Mouse (Mus musculus): ENCODE data around the gene Rragd. TPM values are rescaled to one million over a fixed set of nuclear protein-coding genes. Genes with fewer than 3 reads are reported as not detected.
"Not testable (repeated sequence)": the region's sequence is repeated elsewhere in the genome, so short reads cannot be mapped to it uniquely, and the experiment has no call there.

Rragd gene
- polyA plus RNA-seq, 1 experiment from 2014 or later: 41.9 TPM

DNA sequence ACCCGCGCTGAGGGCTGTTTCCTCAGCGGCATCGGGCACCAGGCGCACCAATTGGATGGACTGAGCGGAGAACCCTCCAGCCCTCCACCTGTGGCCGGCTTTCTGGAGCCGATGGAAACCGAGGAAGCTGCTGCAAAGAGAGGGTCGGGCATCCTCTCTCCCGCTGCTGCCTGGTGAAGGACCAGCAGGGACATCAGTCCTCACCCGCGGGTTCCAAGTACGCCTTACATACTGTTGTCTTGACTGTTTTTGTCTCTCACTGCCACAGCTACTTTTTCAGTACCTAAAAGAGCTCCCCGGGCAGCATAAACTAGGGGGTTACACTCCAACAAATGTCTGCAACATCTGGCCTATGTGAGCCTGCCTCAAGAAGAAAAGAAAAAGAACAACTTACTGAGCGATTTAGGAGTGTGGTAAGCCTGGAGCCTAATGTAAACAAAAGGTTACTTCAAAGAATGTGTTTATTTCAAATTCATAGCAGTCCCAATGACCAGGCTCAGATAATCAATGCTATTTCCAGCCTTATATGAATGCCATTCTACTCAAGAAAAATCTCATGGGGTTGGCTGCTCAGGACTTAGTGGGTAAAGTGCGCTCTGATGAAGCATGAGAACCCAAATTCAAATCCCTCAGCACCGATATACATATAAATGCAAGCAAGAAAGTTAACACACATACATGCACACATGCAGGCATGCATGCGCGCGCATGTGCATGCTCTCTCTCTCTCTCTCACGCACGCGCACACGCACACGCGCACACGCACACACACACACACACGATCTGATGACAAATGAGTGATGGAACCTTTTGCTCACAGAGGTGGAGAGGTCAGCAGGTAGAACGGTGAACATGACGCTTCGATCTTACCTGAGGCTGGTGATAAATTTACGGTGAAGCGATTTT, 31.5 kb upstream of the Rragd start:
- H3K4me2 ChIP-seq (ENCODE audit: low read depth, low read length): peak overlapping the region; percentile 92
- H3K9me3 ChIP-seq (replicated peaks; ENCODE audit: control insufficient read depth, low read length): 0 out of 2 replicates have a peak, but pooled peaks cover 4% of the 10 kb centered on the region
- peak overlapping the region; percentile 83 for H3K9ac ChIP-seq (ENCODE audit: low read length)
- H3K36me3 ChIP-seq (ENCODE audit: control insufficient read depth, insufficient read depth): no peaks in the 10 kb centered on the region
- H3K4me3 ChIP-seq (ENCODE audit: low read length): peak overlapping the region; percentile 86
- H3K27me3 ChIP-seq (ENCODE audit: control insufficient read depth, insufficient read depth, low read length): no peaks in the 10 kb centered on the region
- peaks cover 21% of the 10 kb centered on the region for H3K4me1 ChIP-seq (ENCODE audit: control insufficient read depth, insufficient read depth, low read length)
- 4% methylated on average over 34 of the region's 34 CpGs for WGBS
- peak; percentile 29 for ATAC-seq (replicated peaks; ENCODE audit: extremely low read depth, insufficient read depth, low FRiP score)
- H3K27ac ChIP-seq (ENCODE audit: low read length): no peak overlapping the region

DNA sequence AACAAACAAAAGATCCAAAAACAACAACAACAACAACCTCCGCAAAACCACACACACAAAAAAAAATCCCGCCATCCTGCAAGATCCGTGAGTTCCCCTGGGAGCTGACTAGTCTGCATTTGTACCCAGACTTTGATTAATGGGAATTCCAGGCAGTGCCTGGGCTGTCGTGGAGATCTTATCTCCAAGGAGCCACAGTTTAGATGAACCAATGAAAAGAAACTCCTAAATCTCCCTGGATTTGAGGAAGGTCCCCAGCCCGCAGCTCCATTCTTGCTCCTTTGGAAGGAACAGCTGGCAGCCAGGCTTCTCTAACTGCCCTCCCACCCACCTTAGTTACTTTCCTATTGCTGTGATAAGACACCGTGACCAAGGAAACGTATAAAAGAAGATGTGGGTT, 30.2 kb upstream of the Rragd start:
- Histone ChIP-seq H3K4me3 (ENCODE audit: low read length) (no peak overlapping the region), H3K9ac (ENCODE audit: low read length) (no peak overlapping the region), H3K9me3 (replicated peaks; ENCODE audit: control insufficient read depth, low read length) (0 out of 2 replicates have a peak, but pooled peaks cover 4% of the 10 kb centered on the region), H3K27me3 (ENCODE audit: control insufficient read depth, insufficient read depth, low read length) (no peaks in the 10 kb centered on the region), H3K4me1 (ENCODE audit: control insufficient read depth, insufficient read depth, low read length) (peaks cover 17% of the 10 kb centered on the region), H3K27ac (ENCODE audit: low read length) (no peak overlapping the region), H3K4me2 (ENCODE audit: low read depth, low read length) (peak overlapping the region; percentile 92; the same call in 1 of the 2 replicates), H3K36me3 (ENCODE audit: control insufficient read depth, insufficient read depth) (no peaks in the 10 kb centered on the region)
- ATAC-seq (replicated peaks; ENCODE audit: extremely low read depth, insufficient read depth, low FRiP score): no peak
- 17% methylated on average over 7 of the region's 7 CpGs for WGBS

DNA sequence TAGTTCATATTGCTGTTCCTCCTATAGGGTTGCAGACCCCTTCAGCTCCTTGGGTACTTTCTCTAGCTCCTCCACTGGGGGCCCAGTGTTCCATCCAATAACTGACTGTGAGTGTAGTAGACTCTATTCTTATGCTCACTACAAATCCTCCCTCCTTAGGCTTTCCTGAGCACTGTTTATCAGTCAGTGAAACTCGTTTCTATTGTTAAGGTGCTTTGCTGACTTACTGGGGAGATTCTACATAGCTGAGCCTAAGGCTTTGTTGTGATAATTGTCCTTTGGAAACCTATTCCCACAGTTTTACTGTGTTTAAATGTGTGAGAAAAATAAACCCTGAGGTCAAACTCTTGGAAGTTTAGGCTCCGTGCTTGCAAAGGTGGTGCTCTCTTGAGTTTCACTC, 26.4 kb upstream of the Rragd start:
- no peak overlapping the region for H3K9ac ChIP-seq (ENCODE audit: low read length)
- H3K27ac ChIP-seq (ENCODE audit: low read length): no peak overlapping the region
- no peak for ATAC-seq (replicated peaks; ENCODE audit: extremely low read depth, insufficient read depth, low FRiP score)
- 48% methylated on average over 2 of the region's 2 CpGs for WGBS
- H3K9me3 ChIP-seq (replicated peaks; ENCODE audit: control insufficient read depth, low read length): 0 out of 2 replicates have a peak, but pooled peaks cover 4% of the 10 kb centered on the region
- H3K36me3 ChIP-seq (ENCODE audit: control insufficient read depth, insufficient read depth): no peaks in the 10 kb centered on the region
- H3K27me3 ChIP-seq (ENCODE audit: control insufficient read depth, insufficient read depth, low read length): no peaks in the 10 kb centered on the region
- H3K4me3 ChIP-seq (ENCODE audit: low read length): no peak overlapping the region
- peaks cover 6% of the 10 kb centered on the region; the same call in 1 of the 2 replicates for H3K4me1 ChIP-seq (ENCODE audit: control insufficient read depth, insufficient read depth, low read length)
- no peak overlapping the region for H3K4me2 ChIP-seq (ENCODE audit: low read depth, low read length)

GRCm38 (mm10) chr4:32961394-32961793, 21.4 kb upstream of the Rragd start:
- Histone ChIP-seq H3K4me3 (ENCODE audit: low read length) (no peak overlapping the region), H3K4me1 (ENCODE audit: control insufficient read depth, insufficient read depth, low read length) (no peaks in the 10 kb centered on the region), H3K36me3 (ENCODE audit: control insufficient read depth, insufficient read depth) (no peaks in the 10 kb centered on the region), H3K9ac (ENCODE audit: low read length) (no peak overlapping the region), H3K27ac (ENCODE audit: low read length) (no peak overlapping the region), H3K4me2 (ENCODE audit: low read depth, low read length) (no peak overlapping the region), H3K27me3 (ENCODE audit: control insufficient read depth, insufficient read depth, low read length) (no peaks in the 10 kb centered on the region), H3K9me3 (replicated peaks; ENCODE audit: control insufficient read depth, low read length) (0 out of 2 replicates have a peak, but pooled peaks cover 2% of the 10 kb centered on the region)
- 74% methylated on average over 3 of the region's 3 CpGs for WGBS
- ATAC-seq (replicated peaks; ENCODE audit: extremely low read depth, insufficient read depth, low FRiP score): no peak

- H3K27me3 ChIP-seq (ENCODE audit: control insufficient read depth, insufficient read depth, low read length); H3K4me3 ChIP-seq (ENCODE audit: low read length); H3K27ac ChIP-seq (ENCODE audit: low read length); H3K9me3 ChIP-seq (replicated peaks; ENCODE audit: control insufficient read depth, low read length); H3K36me3 ChIP-seq (ENCODE audit: control insufficient read depth, insufficient read depth); H3K4me1 ChIP-seq (ENCODE audit: control insufficient read depth, insufficient read depth, low read length); ATAC-seq (replicated peaks; ENCODE audit: extremely low read depth, insufficient read depth, low FRiP score); H3K4me2 ChIP-seq (ENCODE audit: low read depth, low read length); H3K9ac ChIP-seq (ENCODE audit: low read length): not testable (repeated sequence)
- WGBS: 84% methylated on average over 19 of the region's 19 CpGs
Measured at GRCm38 (mm10) chr4:32964619-32965018, 18.2 kb upstream of the Rragd start.

DNA sequence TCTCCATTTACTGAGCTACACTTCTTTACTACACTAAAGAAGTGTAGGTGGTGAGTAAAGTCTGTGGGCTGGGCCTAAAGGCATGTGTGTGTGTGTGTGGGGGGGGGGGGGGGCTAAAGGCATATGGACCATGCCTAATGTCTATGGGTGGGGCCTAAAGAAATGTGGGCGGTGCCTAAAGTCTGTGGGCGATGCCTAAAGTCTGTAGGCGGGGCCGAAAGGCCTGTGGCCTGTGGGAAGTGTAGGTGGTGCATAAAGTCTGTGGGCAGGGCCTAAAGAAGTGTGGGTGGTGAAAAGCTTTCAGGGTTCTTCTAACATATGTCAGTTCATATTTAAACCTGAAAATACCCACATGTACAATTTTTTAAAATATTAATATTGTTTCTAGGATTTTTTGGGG, 5.5 kb upstream of the Rragd start:
- H3K4me1 ChIP-seq (ENCODE audit: control insufficient read depth, insufficient read depth, low read length): peaks cover 11% of the 10 kb centered on the region
- no peaks in the 10 kb centered on the region for H3K27me3 ChIP-seq (ENCODE audit: control insufficient read depth, insufficient read depth, low read length)
- H3K9me3 ChIP-seq (replicated peaks; ENCODE audit: control insufficient read depth, low read length): peaks cover 20% of the 10 kb centered on the region
- no peak overlapping the region for H3K4me3 ChIP-seq (ENCODE audit: low read length)
- no peak overlapping the region for H3K4me2 ChIP-seq (ENCODE audit: low read depth, low read length)
- WGBS: 86% methylated on average over 4 of the region's 4 CpGs
- H3K9ac ChIP-seq (ENCODE audit: low read length): no peak overlapping the region
- no peaks in the 10 kb centered on the region for H3K36me3 ChIP-seq (ENCODE audit: control insufficient read depth, insufficient read depth)
- no peak overlapping the region for H3K27ac ChIP-seq (ENCODE audit: low read length)
- ATAC-seq (replicated peaks; ENCODE audit: extremely low read depth, insufficient read depth, low FRiP score): no peak

GRCm38 (mm10) chr4:32980061-32980460, 2.8 kb upstream of the Rragd start:
- Histone ChIP-seq H3K36me3 (ENCODE audit: control insufficient read depth, insufficient read depth) (no peaks in the 10 kb centered on the region), H3K27me3 (ENCODE audit: control insufficient read depth, insufficient read depth, low read length) (no peaks in the 10 kb centered on the region), H3K4me3 (ENCODE audit: low read length) (no peak overlapping the region), H3K4me2 (ENCODE audit: low read depth, low read length) (no peak overlapping the region), H3K4me1 (ENCODE audit: control insufficient read depth, insufficient read depth, low read length) (peaks cover 20% of the 10 kb centered on the region), H3K9me3 (replicated peaks; ENCODE audit: control insufficient read depth, low read length) (peaks cover 7% of the 10 kb centered on the region), H3K27ac (ENCODE audit: low read length) (no peak overlapping the region), H3K9ac (ENCODE audit: low read length) (no peak overlapping the region)
- 91% methylated on average over 3 of the region's 3 CpGs for whole genome bisulfite sequencing
- ATAC-seq (replicated peaks; ENCODE audit: extremely low read depth, insufficient read depth, low FRiP score): no peak

- ATAC-seq (replicated peaks; ENCODE audit: extremely low read depth, insufficient read depth, low FRiP score): no peak
- Histone ChIP-seq H3K9me3 (replicated peaks; ENCODE audit: control insufficient read depth, low read length) (peaks cover 6% of the 10 kb centered on the region; the same call in 1 of the 2 replicates), H3K4me2 (ENCODE audit: low read depth, low read length) (peak overlapping the region; percentile 81), H3K4me1 (ENCODE audit: control insufficient read depth, insufficient read depth, low read length) (peaks cover 32% of the 10 kb centered on the region), H3K27ac (ENCODE audit: low read length) (peak overlapping the region; percentile 46), H3K4me3 (ENCODE audit: low read length) (peak overlapping the region; percentile 84), H3K36me3 (ENCODE audit: control insufficient read depth, insufficient read depth) (no peaks in the 10 kb centered on the region), H3K9ac (ENCODE audit: low read length) (peak overlapping the region; percentile 50; the same call in 1 of the 2 replicates), H3K27me3 (ENCODE audit: control insufficient read depth, insufficient read depth, low read length) (no peaks in the 10 kb centered on the region)
- WGBS: 7% methylated on average over 5 of the region's 5 CpGs
Measured at GRCm38 (mm10) chr4:32981617-32982016, 1.2 kb upstream of the Rragd start.

- WGBS: under 1% methylated on average over 15 of the region's 15 CpGs
- Histone ChIP-seq H3K4me1 (ENCODE audit: control insufficient read depth, insufficient read depth, low read length) (peaks cover 36% of the 10 kb centered on the region), H3K27ac (ENCODE audit: low read length) (peak overlapping the region; percentile 89), H3K27me3 (ENCODE audit: control insufficient read depth, insufficient read depth, low read length) (no peaks in the 10 kb centered on the region), H3K36me3 (ENCODE audit: control insufficient read depth, insufficient read depth) (no peaks in the 10 kb centered on the region), H3K9ac (ENCODE audit: low read length) (peak overlapping the region; percentile 87), H3K4me2 (ENCODE audit: low read depth, low read length) (peak overlapping the region; percentile 81), H3K4me3 (ENCODE audit: low read length) (peak overlapping the region; percentile 84), H3K9me3 (replicated peaks; ENCODE audit: control insufficient read depth, low read length) (peaks cover 6% of the 10 kb centered on the region; the same call in 1 of the 2 replicates)
- no peak for ATAC-seq (replicated peaks; ENCODE audit: extremely low read depth, insufficient read depth, low FRiP score)
Measured at GRCm38 (mm10) chr4:32982041-32982715, 659 bp upstream of the Rragd start.

Measured in heart, embryonic 16.5 days (tissue).